Mouse (Mus musculus) NIH3T3 (cell line): Measurements from ENCODE around the gene Olfr366.
"Not testable (repeated sequence)": the region's sequence is repeated elsewhere in the genome, so short reads cannot be mapped to it uniquely, and the experiment has no call there.

Source experiments
- DNase-seq: peaks from one replicate; pipeline ENCODE4 v3.0.0-alpha.2; 2012; ENCODE audit warnings: low read depth

Gene Olfr366

GRCm38 (mm10) chr2:37211274-37211673, at the start of gene Olfr366:
Gene Olfr366 (plus strand): TSS chr2:37211574.
- no peak for DNase-seq

GRCm38 (mm10) chr2:37187898-37188297, 23.5 kb upstream of the Olfr366 start, which contains the start of gene Olfr365:
Gene Olfr365 (plus strand): TSS chr2:37188198.
- no peak for DNase-seq

GRCm38 (mm10) chr2:37261781-37262180, 50.4 kb downstream of the Olfr366 start:
- not testable (repeated sequence) for DNase-seq
